Mouse (Mus musculus) limb, embryonic 11.5 days (tissue): ENCODE results near the gene Foxo3. TPM values are rescaled to one million over a fixed set of nuclear protein-coding genes. Genes with fewer than 3 reads are reported as not detected.
A peak's percentile ranks its signal among the peaks of the same experiment; 100 is the strongest.

ENCODE experiments used
- ATAC-seq: fragments of 200-750 bp; cut with Nextera tagmentation; 2 replicates; pipeline ENCODE4 v1.8.0; 2017; ENCODE audit warnings: low read depth; ENCODE audit not compliant: insufficient number of reproducible peaks, low FRiP score, low TSS enrichment
- DNase-seq: peaks from one replicate; pipeline ENCODE4 v3.0.0-alpha.2; 2015; ENCODE audit warnings: low spot score
- H3K27ac ChIP-seq: fragments of 300-500 bp; sonication (generic); replicated peaks from 2 replicates; pipeline ENCODE4 v1.5.1; 2014; ENCODE audit warnings: low read depth, mild to moderate bottlenecking, low read length
- H3K27me3 ChIP-seq: fragments of 300-500 bp; sonication (generic); 2 replicates; pipeline ENCODE4 v1.6.1; 2014; ENCODE audit warnings: mild to moderate bottlenecking, low read length, mixed read lengths; ENCODE audit not compliant: control insufficient read depth, insufficient read depth
- H3K36me3 ChIP-seq: fragments of 300-500 bp; sonication (generic); 2 replicates; pipeline ENCODE4 v1.6.1; 2014; ENCODE audit warnings: mild to moderate bottlenecking, low read length, moderate library complexity, mixed read lengths; ENCODE audit not compliant: control insufficient read depth, insufficient read depth
- H3K4me1 ChIP-seq: fragments of 300-500 bp; sonication (generic); 2 replicates; pipeline ENCODE4 v1.6.1; 2014; ENCODE audit warnings: low read length, mixed read lengths; ENCODE audit not compliant: control insufficient read depth, insufficient read depth
- H3K4me2 ChIP-seq: fragments of 300-500 bp; sonication (generic); 2 replicates; pipeline ENCODE4 v1.6.1; 2014; ENCODE audit warnings: low read depth, mild to moderate bottlenecking, moderate library complexity; ENCODE audit not compliant: severe bottlenecking
- H3K4me3 ChIP-seq: fragments of 300-500 bp; sonication (generic); 2 replicates; pipeline ENCODE4 v1.5.1; 2014; ENCODE audit warnings: low read depth, low read length
- H3K9ac ChIP-seq: fragments of 300-500 bp; sonication (generic); 2 replicates; pipeline ENCODE4 v1.6.1; 2014; ENCODE audit warnings: mild to moderate bottlenecking, low read length
- H3K9me3 ChIP-seq: fragments of 300-500 bp; sonication (generic); 2 replicates; pipeline ENCODE4 v1.6.1; 2016; ENCODE audit warnings: low read length; ENCODE audit not compliant: control insufficient read depth
- WGBS: fragments of 180-500 bp; shearing (Covaris S2); extraction: QIAGEN DNeasy Blood & Tissue Kit; methylation state at CpG from one replicate; pipeline ENCODE4 v1.1.7; 2014; 5-methylcytosine and 5-hydroxymethylcytosine counted together
- polyA plus RNA-seq: library from polyadenylated mRNA; unstranded; fragments of >200 nt; fragmentation: Nextera tagmentation; extraction: Ambion mirVana; gene quantifications from 2 replicates; pipeline ENCODE4 v1.2.1, GENCODE M21; 2014

Gene Foxo3
- polyA plus RNA-seq, 1 experiment from 2014 or later = 6.2 TPM

GRCm38 (mm10) chr10:42273760-42274691, 2.5 kb downstream of the Foxo3 start:
- Histone ChIP-seq H3K4me2 (peak overlapping the region; percentile 89), H3K4me3 (peak overlapping the region; percentile 81), H3K4me1 (peaks cover 17% of the 10 kb centered on the region), H3K27ac (no peak overlapping the region), H3K36me3 (no peaks in the 10 kb centered on the region), H3K9ac (no peak overlapping the region; the same call in 1 of the 2 replicates), H3K9me3 (no peaks in the 10 kb centered on the region), H3K27me3 (no peaks in the 10 kb centered on the region)
- DNase-seq (peak; percentile 46), ATAC-seq (no peak)
- 4% methylated on average over 21 of the region's 21 CpGs for WGBS

- Histone ChIP-seq H3K4me3 (peak overlapping the region; percentile 81), H3K4me2 (peak overlapping the region; percentile 89; the same call in 1 of the 2 replicates), H3K27ac (no peak overlapping the region), H3K4me1 (peaks cover 17% of the 10 kb centered on the region), H3K27me3 (no peaks in the 10 kb centered on the region), H3K36me3 (no peaks in the 10 kb centered on the region), H3K9me3 (no peaks in the 10 kb centered on the region), H3K9ac (no peak overlapping the region)
- no peak for ATAC-seq
- DNase-seq = no peak
- 63% methylated on average over 6 of the region's 6 CpGs for WGBS
Observed at GRCm38 (mm10) chr10:42273403-42273759, 3.2 kb downstream of the Foxo3 start.

GRCm38 (mm10) chr10:42271454-42272230, 4.9 kb downstream of the Foxo3 start:
- DNase-seq (no peak), ATAC-seq (no peak)
- Histone ChIP-seq H3K4me2 (peak overlapping the region; percentile 3; the same call in 1 of the 2 replicates), H3K27me3 (no peaks in the 10 kb centered on the region), H3K9ac (no peak overlapping the region), H3K4me1 (peaks cover 17% of the 10 kb centered on the region), H3K27ac (no peak overlapping the region), H3K36me3 (peaks cover 8% of the 10 kb centered on the region), H3K9me3 (no peaks in the 10 kb centered on the region), H3K4me3 (no peak overlapping the region)
- WGBS = 44% methylated on average over 11 of the region's 11 CpGs

- no peaks in the 10 kb centered on the region for H3K9me3 ChIP-seq
- no peak overlapping the region for H3K4me2 ChIP-seq
- H3K4me3 ChIP-seq = no peak overlapping the region
- ATAC-seq (no peak), DNase-seq (no peak)
- H3K36me3 ChIP-seq = peaks cover 17% of the 10 kb centered on the region
- H3K27me3 ChIP-seq = no peaks in the 10 kb centered on the region
- H3K27ac ChIP-seq = no peak overlapping the region
- H3K4me1 ChIP-seq = peaks cover 17% of the 10 kb centered on the region
- no peak overlapping the region for H3K9ac ChIP-seq
- WGBS = 58% methylated on average over 10 of the region's 10 CpGs
Observed at GRCm38 (mm10) chr10:42270277-42271083, 6.1 kb downstream of the Foxo3 start.

- Histone ChIP-seq H3K27me3 (no peaks in the 10 kb centered on the region), H3K4me1 (peaks cover 17% of the 10 kb centered on the region), H3K9me3 (no peaks in the 10 kb centered on the region), H3K4me3 (no peak overlapping the region), H3K4me2 (no peak overlapping the region), H3K36me3 (peaks cover 17% of the 10 kb centered on the region), H3K9ac (no peak overlapping the region), H3K27ac (no peak overlapping the region)
- WGBS = 74% methylated on average over 15 of the region's 15 CpGs
- no peak for DNase-seq
- no peak for ATAC-seq
Observed at GRCm38 (mm10) chr10:42269281-42270025, 7.1 kb downstream of the Foxo3 start.

- Histone ChIP-seq H3K4me1 (peaks cover 11% of the 10 kb centered on the region), H3K9me3 (no peaks in the 10 kb centered on the region), H3K4me2 (no peak overlapping the region), H3K36me3 (peaks cover 17% of the 10 kb centered on the region), H3K4me3 (no peak overlapping the region), H3K9ac (no peak overlapping the region), H3K27me3 (no peaks in the 10 kb centered on the region), H3K27ac (no peak overlapping the region)
- no peak for ATAC-seq
- WGBS = 89% methylated on average over 5 of the region's 5 CpGs
- DNase-seq = no peak
Observed at GRCm38 (mm10) chr10:42267811-42268545, 8.6 kb downstream of the Foxo3 start.

- 93% methylated on average over 11 of the region's 11 CpGs for WGBS
- H3K4me2 ChIP-seq = no peak overlapping the region
- no peaks in the 10 kb centered on the region for H3K9me3 ChIP-seq
- no peak overlapping the region for H3K4me3 ChIP-seq
- no peak for ATAC-seq
- no peaks in the 10 kb centered on the region for H3K4me1 ChIP-seq
- no peak overlapping the region for H3K27ac ChIP-seq
- no peaks in the 10 kb centered on the region for H3K27me3 ChIP-seq
- H3K36me3 ChIP-seq = peaks cover 17% of the 10 kb centered on the region
- DNase-seq = no peak
- no peak overlapping the region for H3K9ac ChIP-seq
Observed at GRCm38 (mm10) chr10:42265021-42265689, 11.4 kb downstream of the Foxo3 start.
